Mouse (Mus musculus) lung, postnatal 0 days (tissue): ENCODE measurements around the gene Tek.

Experiments
- CTCF ChIP-seq: IDR thresholded peaks from 2 replicates; pipeline ENCODE4 v1.5.1; 2016; ENCODE audit warnings: antibody characterized with exemption, mild to moderate bottlenecking
- EP300 ChIP-seq: IDR thresholded peaks from 2 replicates; pipeline ENCODE4 v1.6.1; 2016; ENCODE audit warnings: antibody characterized with exemption, mild to moderate bottlenecking, control low read depth

GRCm38 (mm10) chr4:94853301-94853700, 114.2 kb downstream of the Tek start:
- TF ChIP-seq CTCF (no peak), EP300 (no peak)
